Mouse (Mus musculus) MEL (cell line): ENCODE results near the gene 2510009E07Rik.

Experiments used
- POLR2A ChIP-seq, 2 experiments: IDR thresholded peaks; 2 replicates each; pipeline ENCODE4 v1.6.1; 2011 to 2012; ENCODE audit warnings: low read length in 2 of 2, mild to moderate bottlenecking in 2 of 2, control low read depth in 1 of 2, improper control_type of control experiment in 1 of 2, low read depth in 1 of 2, moderate library complexity in 1 of 2; ENCODE audit not compliant: control insufficient read depth in 1 of 2, insufficient read depth in 1 of 2, poor library complexity in 1 of 2
- POLR2AphosphoS2 ChIP-seq: IDR thresholded peaks from 2 replicates; pipeline ENCODE4 v1.6.1; 2011; ENCODE audit warnings: low read length, improper control_type of control experiment

GRCm38 (mm10) chr16:21701611-21702313, 7.3 kb upstream of the 2510009E07Rik start:
- TF ChIP-seq POLR2A (IDR thresholded peaks at IDR 0.05; ENCODE audit: control insufficient read depth in 1 of 2, insufficient read depth in 1 of 2, low read depth in 1 of 2, low read length in 2 of 2, poor library complexity in 1 of 2) (no peak), POLR2AphosphoS2 (no peak)
